Mouse (Mus musculus): ENCODE data around the gene Ccdc173.

- no peak for TF ChIP-seq CTCF (conservative IDR thresholded peaks at IDR 0.05; ENCODE audit: insufficient read depth, insufficient read length, low read depth, low read length)
- no peak for TF ChIP-seq POLR2A (IDR thresholded peaks at IDR 0.05; ENCODE audit: low read depth, low read length)
Measured at GRCm38 (mm10) chr2:69838707-69839106, 49.3 kb upstream of the Ccdc173 start.
